Mouse (Mus musculus) liver, embryonic 15.5 days (tissue): Measurements from ENCODE around the gene Tcerg1l. TPM values are rescaled to one million over a fixed set of nuclear protein-coding genes. Genes with fewer than 3 reads are reported as not detected.

Experiments
- ATAC-seq: fragments of 200-750 bp; cut with Nextera tagmentation; 2 replicates; pipeline ENCODE4 v1.8.0; 2017; ENCODE audit warnings: moderate number of reproducible peaks, mild to moderate bottlenecking, moderate library complexity; ENCODE audit not compliant: insufficient read depth
- H3K27ac ChIP-seq: fragments of 300-500 bp; sonication (generic); replicated peaks from 2 replicates; pipeline ENCODE4 v1.5.1; 2015; ENCODE audit warnings: mild to moderate bottlenecking, inconsistent platforms
- H3K27me3 ChIP-seq: fragments of 300-500 bp; sonication (generic); 2 replicates; pipeline ENCODE4 v1.6.1; 2015; ENCODE audit warnings: mild to moderate bottlenecking, inconsistent platforms
- H3K36me3 ChIP-seq: fragments of 300-500 bp; sonication (generic); replicated peaks from 2 replicates; pipeline ENCODE4 v1.6.1; 2015; ENCODE audit warnings: moderate library complexity, mild to moderate bottlenecking, inconsistent platforms
- H3K4me1 ChIP-seq: fragments of 300-500 bp; sonication (generic); replicated peaks from 2 replicates; pipeline ENCODE4 v1.6.1; 2015; ENCODE audit warnings: inconsistent platforms
- H3K4me2 ChIP-seq: fragments of 300-500 bp; sonication (generic); 2 replicates; pipeline ENCODE4 v1.6.1; 2015; ENCODE audit warnings: moderate library complexity, mild to moderate bottlenecking, inconsistent platforms
- H3K4me3 ChIP-seq: fragments of 300-500 bp; sonication (generic); replicated peaks from 2 replicates; pipeline ENCODE4 v1.5.1; 2015; ENCODE audit warnings: mild to moderate bottlenecking, inconsistent platforms
- H3K9ac ChIP-seq: fragments of 300-500 bp; sonication (generic); 2 replicates; pipeline ENCODE4 v1.6.1; 2015; ENCODE audit warnings: moderate library complexity, mild to moderate bottlenecking, inconsistent platforms
- H3K9me3 ChIP-seq: fragments of 300-500 bp; sonication (generic); replicated peaks from 2 replicates; pipeline ENCODE4 v1.6.1; 2016; ENCODE audit warnings: inconsistent platforms
- WGBS: fragments of 180-500 bp; shearing (Covaris S2); methylation state at CpG from one replicate; pipeline ENCODE4 v1.1.7; 2015; ENCODE audit warnings: mixed read lengths; ENCODE audit not compliant: insufficient replicate concordance; 5-methylcytosine and 5-hydroxymethylcytosine counted together
- polyA plus RNA-seq: library from polyadenylated mRNA; unstranded; fragments of >200 nt; fragmentation: Nextera tagmentation; extraction: Ambion mirVana; gene quantifications from 2 replicates; pipeline ENCODE4 v1.2.1, GENCODE M21; 2015

Gene Tcerg1l
- polyA plus RNA-seq, 1 experiment from 2014 or later = not detected

DNA sequence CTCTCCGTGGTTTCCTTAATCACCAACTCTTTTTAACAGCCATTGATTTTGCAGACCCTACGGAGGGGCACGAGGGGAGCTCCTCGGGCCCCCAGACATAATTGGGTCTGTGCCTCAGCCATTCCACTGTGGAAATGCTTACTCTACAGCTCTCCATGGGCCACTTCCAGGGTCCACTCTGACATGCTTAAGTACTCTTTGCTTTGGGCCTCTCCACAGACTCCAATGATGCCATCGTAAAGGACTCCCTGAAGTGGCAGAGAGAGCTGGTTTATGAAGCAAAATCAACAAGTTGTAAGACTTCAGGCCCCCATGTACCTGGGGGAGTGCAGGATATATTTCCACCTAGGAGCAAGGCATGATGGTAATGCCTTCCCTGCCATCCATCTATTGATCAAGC lies 112.7 kb downstream of the Tcerg1l start:
- Histone ChIP-seq H3K36me3 (no peaks in the 10 kb centered on the region), H3K27ac (no peak overlapping the region), H3K4me1 (no peaks in the 10 kb centered on the region), H3K9me3 (no peaks in the 10 kb centered on the region), H3K4me3 (no peak overlapping the region), H3K9ac (no peak overlapping the region), H3K27me3 (no peaks in the 10 kb centered on the region), H3K4me2 (no peak overlapping the region)
- WGBS = 57% methylated on average over 5 of the region's 5 CpGs
- ATAC-seq = no peak

GRCm38 (mm10) chr7:138275263-138275662 lies 122.3 kb downstream of the Tcerg1l start:
- no peaks in the 10 kb centered on the region for H3K4me1 ChIP-seq
- H3K9me3 ChIP-seq = no peaks in the 10 kb centered on the region
- ATAC-seq = no peak
- no peaks in the 10 kb centered on the region for H3K36me3 ChIP-seq
- no peak overlapping the region for H3K9ac ChIP-seq
- H3K27me3 ChIP-seq = no peaks in the 10 kb centered on the region
- no peak overlapping the region for H3K4me2 ChIP-seq
- no peak overlapping the region for H3K27ac ChIP-seq
- no peak overlapping the region for H3K4me3 ChIP-seq
- WGBS = 38% methylated on average over 1 of the region's 1 CpGs

- H3K4me2 ChIP-seq = no peak overlapping the region
- H3K9me3 ChIP-seq = no peaks in the 10 kb centered on the region
- H3K4me3 ChIP-seq = no peak overlapping the region
- WGBS = 73% methylated on average over 7 of the region's 7 CpGs
- no peak overlapping the region for H3K9ac ChIP-seq
- no peaks in the 10 kb centered on the region for H3K27me3 ChIP-seq
- H3K4me1 ChIP-seq = no peaks in the 10 kb centered on the region
- H3K27ac ChIP-seq = no peak overlapping the region
- H3K36me3 ChIP-seq = no peaks in the 10 kb centered on the region
- ATAC-seq = no peak
Observed at GRCm38 (mm10) chr7:138271328-138271727, 126.2 kb downstream of the Tcerg1l start.

DNA sequence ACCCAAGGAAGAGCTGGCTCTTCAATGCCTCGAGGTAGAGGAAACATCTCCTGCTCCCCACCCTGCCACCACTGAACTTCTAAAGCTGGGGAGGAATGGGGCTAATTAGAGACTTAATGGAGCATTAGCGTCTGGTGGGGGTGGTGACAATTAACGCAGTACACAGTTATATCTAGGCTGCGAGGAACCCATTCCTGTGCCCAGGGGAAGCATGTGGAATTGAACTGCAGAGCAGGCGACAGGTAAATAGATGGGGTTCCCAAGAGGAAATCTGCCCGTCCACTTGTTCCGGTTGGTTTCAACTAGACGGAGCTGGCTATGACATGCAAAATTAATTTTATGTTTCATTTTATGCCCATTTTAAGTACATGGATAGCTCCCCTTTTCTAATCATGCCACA lies 128.1 kb downstream of the Tcerg1l start:
- no peaks in the 10 kb centered on the region for H3K9me3 ChIP-seq

GRCm38 (mm10) chr7:138267976-138268646 lies 129.4 kb downstream of the Tcerg1l start:
- 68% methylated on average over 5 of the region's 5 CpGs for WGBS
- Histone ChIP-seq H3K4me2 (no peak overlapping the region), H3K36me3 (no peaks in the 10 kb centered on the region), H3K27ac (no peak overlapping the region), H3K27me3 (no peaks in the 10 kb centered on the region), H3K9ac (no peak overlapping the region), H3K4me1 (no peaks in the 10 kb centered on the region), H3K9me3 (no peaks in the 10 kb centered on the region), H3K4me3 (no peak overlapping the region)
- no peak for ATAC-seq

More for the DNA sequence above, 128.1 kb downstream of the Tcerg1l start:
- ATAC-seq = no peak
- Histone ChIP-seq H3K36me3 (no peaks in the 10 kb centered on the region), H3K27me3 (no peaks in the 10 kb centered on the region), H3K4me1 (no peaks in the 10 kb centered on the region), H3K4me2 (no peak overlapping the region), H3K27ac (no peak overlapping the region), H3K9ac (no peak overlapping the region), H3K4me3 (no peak overlapping the region)
- WGBS = 67% methylated on average over 8 of the region's 8 CpGs

DNA sequence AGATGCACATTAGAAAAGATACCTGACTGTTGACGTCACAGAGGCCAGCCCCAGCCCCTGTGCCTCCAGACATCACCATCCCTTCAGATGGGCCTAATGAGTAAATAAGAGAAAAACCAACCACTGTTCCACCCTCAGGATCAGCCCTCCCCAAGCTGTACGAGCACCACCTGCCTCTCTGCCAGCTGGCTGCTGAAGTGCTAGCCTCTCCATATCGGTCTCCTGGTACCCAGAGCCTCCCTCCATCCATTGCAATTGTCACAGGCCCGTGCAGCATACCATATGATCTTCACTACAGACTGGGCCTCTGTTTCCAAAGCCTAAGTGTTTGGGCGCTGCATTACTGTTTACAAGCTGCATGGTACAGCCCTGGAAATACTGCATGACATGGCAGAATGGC lies 148.9 kb downstream of the Tcerg1l start:
- Histone ChIP-seq H3K36me3 (no peaks in the 10 kb centered on the region), H3K4me3 (no peak overlapping the region), H3K9ac (no peak overlapping the region), H3K9me3 (no peaks in the 10 kb centered on the region), H3K27me3 (no peaks in the 10 kb centered on the region), H3K4me2 (no peak overlapping the region), H3K4me1 (no peaks in the 10 kb centered on the region), H3K27ac (no peak overlapping the region)
- ATAC-seq = no peak
- WGBS = 65% methylated on average over 5 of the region's 5 CpGs

DNA sequence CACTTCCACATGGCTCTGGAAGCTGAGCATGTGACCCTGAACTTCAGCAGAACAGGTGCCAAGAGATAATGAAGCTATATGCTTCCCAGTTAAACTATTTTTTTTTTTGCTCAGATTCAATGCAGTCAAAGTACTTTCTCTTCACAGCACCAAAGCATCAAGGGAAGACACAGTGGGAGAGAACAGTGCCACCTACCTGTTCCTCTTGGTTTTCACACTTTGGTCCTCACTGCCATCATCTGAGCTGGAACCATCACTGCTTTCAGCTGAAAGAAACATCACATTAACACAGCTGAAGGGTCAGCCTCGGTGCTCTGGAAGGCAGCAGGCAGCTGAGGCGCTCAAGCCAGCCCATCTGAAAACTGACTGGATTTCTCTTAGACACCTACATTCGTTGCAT lies 149.4 kb downstream of the Tcerg1l start:
- no peaks in the 10 kb centered on the region for H3K27me3 ChIP-seq
- no peaks in the 10 kb centered on the region for H3K36me3 ChIP-seq
- H3K4me1 ChIP-seq = no peaks in the 10 kb centered on the region
- no peak overlapping the region for H3K27ac ChIP-seq
- no peak overlapping the region for H3K4me3 ChIP-seq
- WGBS = 50% methylated on average over 3 of the region's 3 CpGs
- no peak overlapping the region for H3K9ac ChIP-seq
- H3K9me3 ChIP-seq = no peaks in the 10 kb centered on the region
- H3K4me2 ChIP-seq = no peak overlapping the region
- no peak for ATAC-seq

DNA sequence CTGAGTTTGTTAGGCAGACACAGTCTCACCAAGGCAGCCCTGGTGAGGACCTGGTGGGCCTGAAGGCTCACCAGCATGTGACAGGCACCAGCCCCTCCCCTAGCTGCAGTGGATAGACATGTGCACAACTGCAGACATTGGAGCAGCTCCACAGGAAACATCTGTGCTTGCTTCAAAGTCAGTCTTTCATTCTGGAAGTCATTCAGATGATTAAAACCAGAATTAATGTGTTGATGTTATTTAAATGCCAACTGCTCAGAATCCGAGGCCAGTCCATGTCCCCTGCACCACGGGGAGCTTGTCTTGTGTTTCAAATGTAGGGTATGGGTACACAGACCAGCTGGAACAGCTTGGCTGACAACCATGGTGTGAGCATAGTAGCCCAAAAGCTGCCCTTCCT lies 150.8 kb downstream of the Tcerg1l start:
- WGBS = 24% methylated on average over 2 of the region's 2 CpGs
- H3K27ac ChIP-seq = no peak overlapping the region
- H3K27me3 ChIP-seq = no peaks in the 10 kb centered on the region
- H3K4me2 ChIP-seq = no peak overlapping the region
- H3K4me3 ChIP-seq = no peak overlapping the region
- no peaks in the 10 kb centered on the region for H3K36me3 ChIP-seq
- no peak for ATAC-seq
- H3K9ac ChIP-seq = no peak overlapping the region
- H3K4me1 ChIP-seq = no peaks in the 10 kb centered on the region
- H3K9me3 ChIP-seq = no peaks in the 10 kb centered on the region

DNA sequence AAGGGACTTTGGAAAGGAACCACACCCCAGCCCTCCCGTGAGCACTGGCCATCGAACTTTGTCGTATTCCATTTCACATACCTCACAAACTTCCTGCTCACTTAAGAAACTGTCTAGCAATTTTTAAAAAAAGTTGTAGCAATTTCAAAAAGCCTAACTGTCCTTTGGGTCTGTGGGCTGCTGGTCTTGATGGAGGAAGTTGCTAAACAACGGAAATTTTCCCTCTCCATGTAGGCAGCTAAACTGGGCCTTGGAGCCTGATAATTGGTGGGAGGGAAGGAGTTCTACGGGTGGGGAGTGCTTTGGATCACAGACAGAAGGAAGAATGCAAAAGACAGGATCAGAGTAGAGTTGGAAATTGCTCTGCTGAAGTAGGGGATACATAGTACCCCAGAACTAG lies 155.3 kb downstream of the Tcerg1l start:
- ATAC-seq = no peak
- Histone ChIP-seq H3K27ac (no peak overlapping the region), H3K9ac (no peak overlapping the region), H3K4me1 (no peaks in the 10 kb centered on the region), H3K4me2 (no peak overlapping the region), H3K9me3 (no peaks in the 10 kb centered on the region), H3K4me3 (no peak overlapping the region), H3K36me3 (no peaks in the 10 kb centered on the region), H3K27me3 (no peaks in the 10 kb centered on the region)
- WGBS = 38% methylated on average over 5 of the region's 5 CpGs

GRCm38 (mm10) chr7:138237708-138238225 lies 159.8 kb downstream of the Tcerg1l start:
- no peak overlapping the region for H3K4me3 ChIP-seq
- H3K36me3 ChIP-seq = no peaks in the 10 kb centered on the region
- no peak overlapping the region for H3K27ac ChIP-seq
- H3K9ac ChIP-seq = no peak overlapping the region
- H3K27me3 ChIP-seq = no peaks in the 10 kb centered on the region
- ATAC-seq = no peak
- WGBS = 9% methylated on average over 5 of the region's 5 CpGs
- H3K4me2 ChIP-seq = no peak overlapping the region
- H3K4me1 ChIP-seq = no peaks in the 10 kb centered on the region
- no peaks in the 10 kb centered on the region for H3K9me3 ChIP-seq

- no peak overlapping the region for H3K4me2 ChIP-seq
- no peak overlapping the region for H3K9ac ChIP-seq
- WGBS = 41% methylated on average over 3 of the region's 3 CpGs
- no peaks in the 10 kb centered on the region for H3K36me3 ChIP-seq
- H3K4me1 ChIP-seq = no peaks in the 10 kb centered on the region
- H3K27ac ChIP-seq = no peak overlapping the region
- H3K4me3 ChIP-seq = no peak overlapping the region
- H3K27me3 ChIP-seq = no peaks in the 10 kb centered on the region
- no peaks in the 10 kb centered on the region for H3K9me3 ChIP-seq
- ATAC-seq = no peak
Observed at GRCm38 (mm10) chr7:138224252-138224651, 173.3 kb downstream of the Tcerg1l start.

DNA sequence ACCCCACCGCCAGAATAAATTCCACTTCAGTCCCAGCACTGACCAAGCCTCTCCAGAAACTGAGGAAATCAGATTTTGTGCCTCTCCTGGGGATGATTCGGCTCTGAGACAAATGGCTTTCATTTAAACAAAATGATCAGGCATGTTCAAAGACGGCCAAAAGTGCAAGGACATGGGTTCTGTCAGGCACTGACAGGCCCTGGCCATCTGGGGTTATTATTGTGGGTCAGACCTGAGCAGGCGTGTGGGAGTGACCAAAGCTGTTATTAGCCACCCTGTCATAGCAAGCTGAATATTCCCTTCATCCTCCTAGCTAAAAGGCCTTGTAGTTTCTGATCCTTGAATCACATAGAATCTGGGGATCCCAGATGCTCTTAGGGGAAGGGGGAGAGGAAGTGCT lies 174.6 kb downstream of the Tcerg1l start:
- Histone ChIP-seq H3K36me3 (no peaks in the 10 kb centered on the region), H3K4me3 (no peak overlapping the region), H3K27me3 (no peaks in the 10 kb centered on the region), H3K9ac (no peak overlapping the region), H3K4me1 (no peaks in the 10 kb centered on the region), H3K27ac (no peak overlapping the region), H3K9me3 (no peaks in the 10 kb centered on the region), H3K4me2 (no peak overlapping the region)
- ATAC-seq = no peak
- WGBS = 53% methylated on average over 4 of the region's 4 CpGs
